Mouse (Mus musculus) heart, adult 2 months (tissue): ENCODE measurements around the gene Gak.

ENCODE experiments used
- CTCF ChIP-seq: fragments of 200-600 bp; IDR thresholded peaks from 2 replicates; pipeline ENCODE4 v1.8.1; 2022; ENCODE audit warnings: antibody characterized with exemption, mild to moderate bottlenecking, moderate library complexity
- EP300 ChIP-seq: fragments of 200-500 bp; IDR thresholded peaks from 2 replicates; pipeline ENCODE4 v1.6.1; 2011; ENCODE audit warnings: low read depth, low read length, control low read depth; ENCODE audit not compliant: insufficient read depth
- POLR2A ChIP-seq: fragments of 200-500 bp; IDR thresholded peaks from 2 replicates; pipeline ENCODE4 v1.6.1; 2011; ENCODE audit warnings: mild to moderate bottlenecking, low read depth, low read length, control low read depth; ENCODE audit not compliant: insufficient read depth

DNA sequence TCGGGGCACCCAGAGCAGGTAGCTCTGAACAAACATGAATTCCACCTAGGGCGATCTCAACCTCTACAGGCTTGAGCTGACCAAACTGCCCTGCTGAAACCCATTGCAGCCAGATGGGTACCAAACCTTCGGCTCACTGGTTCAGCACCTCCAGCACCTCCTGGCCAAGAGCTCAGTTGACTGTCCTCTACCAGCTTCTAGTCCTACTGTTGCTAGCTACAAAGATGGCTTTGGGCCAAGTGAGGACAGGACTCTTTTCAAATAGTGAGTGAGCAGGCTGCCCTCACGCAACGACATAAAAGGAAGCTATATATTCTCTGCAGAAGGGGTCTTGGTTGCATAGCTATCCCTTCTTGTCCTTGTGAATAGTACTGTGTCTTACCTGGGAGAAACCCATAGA is 81.9 kb downstream of the Gak start:
- TF ChIP-seq POLR2A, result no peak
- no peak for TF ChIP-seq CTCF
- no peak for TF ChIP-seq EP300
